Mouse (Mus musculus): ENCODE data around the gene Meox1.

DNA sequence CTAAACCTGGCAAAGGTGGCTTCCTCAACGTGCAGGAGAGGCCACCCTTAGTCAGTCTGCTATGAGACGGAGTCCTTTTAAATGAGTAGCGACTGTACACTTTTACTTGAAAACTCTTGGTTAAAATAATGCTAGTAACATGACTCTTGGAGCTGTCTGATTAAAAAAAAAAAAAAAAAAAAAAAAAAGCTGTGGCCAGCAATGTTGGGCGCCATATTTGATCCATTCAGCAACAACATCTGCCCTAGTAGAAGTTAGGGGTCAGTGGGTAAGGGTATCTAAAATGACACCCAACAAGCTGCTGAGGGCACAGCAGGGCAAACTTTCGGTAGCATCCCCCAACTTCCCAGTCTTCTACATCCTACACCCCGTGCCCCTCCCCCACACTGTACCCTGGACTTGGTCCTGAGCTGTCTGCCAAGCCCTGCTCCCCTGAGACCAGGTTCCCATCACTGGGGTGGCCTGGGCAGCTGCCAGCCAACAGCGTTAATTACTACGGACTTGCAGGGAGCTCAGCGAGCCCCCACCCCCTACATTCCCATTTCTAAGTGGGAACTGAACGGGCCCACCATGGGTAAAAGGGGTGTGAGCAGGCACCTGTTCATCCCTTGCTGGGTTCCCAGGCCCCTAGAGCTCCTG lies 32.9 kb upstream of the Meox1 start:
- TF ChIP-seq POLR2A (IDR thresholded peaks at IDR 0.05; ENCODE audit: insufficient read depth, low read depth, low read length) (no peak), CTCF (IDR thresholded peaks at IDR 0.05; ENCODE audit: insufficient read depth, low read depth, low read length) (no peak)

Measured in olfactory bulb, adult 2 months (tissue).